Mouse (Mus musculus): ENCODE measurements around the gene Lztfl1.

DNA sequence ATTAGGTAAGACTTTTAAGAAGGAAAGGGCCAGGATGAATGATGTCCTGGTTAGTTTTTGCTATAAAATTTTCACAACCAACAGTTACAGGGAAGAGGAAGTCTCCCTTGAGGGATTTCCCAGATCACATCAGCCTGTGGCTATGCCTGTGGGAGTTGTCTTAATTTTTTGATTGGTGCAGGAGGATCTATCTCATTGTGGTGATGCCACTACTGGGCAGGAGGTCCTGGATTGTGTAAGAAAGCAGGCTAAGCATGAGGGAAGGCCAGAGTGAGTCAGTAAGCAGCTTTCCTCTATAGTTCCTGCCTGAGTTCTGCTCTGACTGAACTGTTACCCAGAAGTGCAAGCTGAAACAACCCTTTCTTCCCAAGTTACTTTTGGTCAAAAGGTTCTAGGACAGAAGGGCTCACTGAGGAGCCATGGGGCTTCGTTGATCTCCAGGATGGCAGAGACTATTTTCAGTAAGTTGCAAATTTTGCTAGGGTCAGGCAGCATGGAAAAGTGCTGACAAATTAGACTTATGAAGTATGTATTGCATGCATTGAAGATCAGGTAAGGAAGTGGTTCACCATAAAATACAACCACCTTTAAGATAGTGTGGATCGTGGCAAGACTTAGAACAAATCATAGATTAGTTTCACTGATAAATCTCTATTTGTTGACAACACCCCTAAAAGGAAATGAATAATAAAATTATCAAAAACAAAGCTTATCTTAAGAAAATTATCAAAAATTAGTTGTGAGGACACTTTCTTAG is 5.4 kb upstream of the Lztfl1 start:
- TF ChIP-seq CTCF (IDR thresholded peaks at IDR 0.05; ENCODE audit: insufficient read depth, low read depth, low read length) (no peak), POLR2A (IDR thresholded peaks at IDR 0.05; ENCODE audit: insufficient read depth, low read depth, low read length) (no peak)

All from olfactory bulb, adult 2 months (tissue).